Mouse (Mus musculus): Measurements from ENCODE around the gene Prdx6b.

DNA sequence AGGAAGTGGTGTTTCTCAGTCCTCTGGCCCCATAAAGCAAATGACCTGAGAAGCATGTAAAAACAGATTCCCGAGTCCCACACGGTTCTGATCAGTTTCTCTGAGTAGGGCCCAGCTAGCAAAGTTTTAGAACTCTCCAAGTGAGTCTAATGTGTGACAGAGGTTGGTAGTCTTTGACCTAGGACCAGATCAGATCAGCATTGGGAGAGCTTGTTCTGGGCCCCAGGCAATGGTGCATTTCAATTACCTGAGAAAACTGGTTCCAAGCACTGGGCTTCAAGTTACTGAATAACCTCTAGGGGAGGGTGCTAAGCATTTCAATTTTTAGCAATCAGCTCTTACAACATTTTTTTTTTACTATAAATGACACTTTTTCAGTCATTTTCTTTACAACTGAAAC lies 10.1 kb upstream of the Prdx6b start:
- TF ChIP-seq GATA1 (IDR thresholded peaks at IDR 0.05; ENCODE audit: borderline replicate concordance, low read length) (no peak), FLI1 (IDR thresholded peaks at IDR 0.05; ENCODE audit: low read length) (no peak)

All from megakaryocyte, embryonic 14.5 days (primary cell).